Mouse (Mus musculus): ENCODE measurements around the gene Bfar. TPM values are rescaled to one million over a fixed set of nuclear protein-coding genes. Genes with fewer than 3 reads are reported as not detected.
"Not testable (repeated sequence)": the region's sequence is repeated elsewhere in the genome, so short reads cannot be mapped to it uniquely, and the experiment has no call there.

The Bfar gene
- 50.9 and 52.2 TPM in 2 replicates for polyA plus RNA-seq (2015; fragmentation: Nextera tagmentation; extraction: Ambion mirVana)

DNA sequence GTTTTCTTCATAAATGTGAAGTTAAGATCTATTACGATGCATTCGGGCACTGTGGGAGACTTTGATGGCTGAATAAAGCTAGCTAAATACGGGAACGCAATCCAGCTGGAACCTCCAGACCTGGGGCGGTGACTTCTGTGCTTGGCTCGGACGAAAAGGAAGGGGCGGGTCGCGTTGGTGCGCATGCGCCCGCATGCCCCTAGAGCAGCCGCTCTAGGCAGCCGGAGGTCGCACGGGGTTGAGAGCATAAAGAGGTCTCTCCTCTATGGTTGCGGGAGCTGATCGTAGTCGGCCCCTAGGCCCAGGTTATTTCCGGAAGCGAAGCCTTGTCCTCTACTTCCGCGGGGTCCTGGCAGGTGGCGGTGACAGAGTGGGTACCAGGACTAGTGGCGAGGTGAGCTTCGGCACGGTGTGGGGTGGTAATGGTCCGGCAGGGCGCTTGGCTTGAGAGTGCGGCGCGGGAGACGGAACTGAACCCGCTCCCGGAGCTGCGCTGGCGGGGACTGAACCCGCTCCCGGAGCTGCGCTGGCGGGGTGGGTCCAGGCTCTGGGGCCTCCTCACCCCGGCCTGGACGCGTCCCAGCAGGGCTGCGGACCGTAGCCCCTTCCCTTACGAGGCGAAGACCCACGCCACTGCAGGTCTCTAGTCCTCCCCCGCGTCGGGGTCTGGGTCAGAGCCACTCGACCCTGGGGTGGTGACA lies at the start of gene Bfar, which contains the start of gene 3110001I22Rik:
Gene Bfar, plus strand, starts transcription at position 174 of the 701 bp plus-strand sequence.
Gene 3110001I22Rik, plus strand, starts transcription at position 245 of the 701 bp plus-strand sequence.
- peak within 1 kb of the TSS; percentile 89 for H3K9ac ChIP-seq (ENCODE audit: low read depth, low read length)
- no peaks in the 10 kb centered on the region for H3K27me3 ChIP-seq (replicated peaks; ENCODE audit: control insufficient read depth, insufficient read depth, low read length)
- peak within 1 kb of the TSS; percentile 83 for H3K4me3 ChIP-seq (ENCODE audit: low read length)
- H3K4me1 ChIP-seq (ENCODE audit: control insufficient read depth, insufficient read depth, low read depth, low read length) = peaks cover 17% of the 10 kb centered on the region
- peak; percentile 94 for ATAC-seq
- under 1% methylated on average over 53 of the region's 54 CpGs for WGBS
- peak within 1 kb of the TSS; percentile 89 for H3K4me2 ChIP-seq (ENCODE audit: low read length)
- H3K9me3 ChIP-seq (ENCODE audit: control insufficient read depth, low read length) = no peaks in the 10 kb centered on the region
- H3K36me3 ChIP-seq (ENCODE audit: control insufficient read depth, insufficient read depth, low read length) = no peaks in the 10 kb centered on the region
- H3K27ac ChIP-seq (ENCODE audit: low read depth, low read length) = peak within 1 kb of the TSS; percentile 85

DNA sequence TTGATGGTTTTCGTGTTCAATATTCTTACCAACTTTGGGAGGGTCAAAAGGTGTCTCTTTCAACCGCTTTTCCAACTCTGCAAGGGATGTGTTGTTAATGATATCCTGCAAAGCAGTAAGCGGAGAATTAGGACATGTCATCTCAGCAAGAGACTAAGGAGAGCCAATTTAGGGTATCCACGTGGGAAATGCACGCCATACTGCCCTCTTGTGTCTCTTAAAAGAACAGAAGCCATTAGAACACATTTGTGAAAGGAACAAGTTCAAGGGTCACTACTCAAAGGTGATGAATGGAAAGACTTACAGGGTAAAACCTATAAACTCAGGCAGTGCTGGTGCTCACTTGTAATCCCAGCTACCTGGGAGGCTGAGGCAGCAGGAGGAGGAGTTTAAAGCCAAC lies 43.3 kb upstream of the Bfar start:
- ATAC-seq = no peak
- Histone ChIP-seq H3K27me3 (replicated peaks; ENCODE audit: control insufficient read depth, insufficient read depth, low read length) (no peaks in the 10 kb centered on the region), H3K4me2 (ENCODE audit: low read length) (no peak overlapping the region), H3K4me3 (ENCODE audit: low read length) (no peak overlapping the region), H3K9me3 (ENCODE audit: control insufficient read depth, low read length) (no peaks in the 10 kb centered on the region), H3K4me1 (ENCODE audit: control insufficient read depth, insufficient read depth, low read depth, low read length) (no peaks in the 10 kb centered on the region), H3K36me3 (ENCODE audit: control insufficient read depth, insufficient read depth, low read length) (peaks cover 12% of the 10 kb centered on the region; the same call in 1 of the 2 replicates), H3K27ac (ENCODE audit: low read depth, low read length) (no peak overlapping the region), H3K9ac (ENCODE audit: low read depth, low read length) (no peak overlapping the region)
- 45% methylated on average over 5 of the region's 5 CpGs for WGBS

DNA sequence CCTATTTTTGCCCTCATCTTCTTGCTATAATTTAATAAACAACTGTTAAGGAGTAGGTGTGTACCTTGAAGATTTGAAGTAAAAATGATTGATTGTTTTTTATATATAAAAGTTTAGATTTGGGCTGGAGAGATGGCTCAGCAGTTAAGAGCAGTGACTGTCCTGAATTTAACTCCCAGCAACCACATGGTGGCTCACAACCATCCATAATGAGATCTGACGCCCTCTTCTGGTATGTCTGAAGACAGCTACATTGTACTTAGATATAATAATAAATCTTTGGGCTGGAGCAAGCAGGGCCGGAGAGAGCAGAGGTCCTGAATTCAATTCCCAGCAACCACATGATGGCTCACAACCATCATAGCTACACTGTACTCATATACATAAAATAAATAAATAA lies 33.5 kb upstream of the Bfar start:
- H3K4me2 ChIP-seq (ENCODE audit: low read length); H3K9me3 ChIP-seq (ENCODE audit: control insufficient read depth, low read length); H3K9ac ChIP-seq (ENCODE audit: low read depth, low read length); H3K27me3 ChIP-seq (replicated peaks; ENCODE audit: control insufficient read depth, insufficient read depth, low read length); H3K4me3 ChIP-seq (ENCODE audit: low read length); ATAC-seq; H3K36me3 ChIP-seq (ENCODE audit: control insufficient read depth, insufficient read depth, low read length); H3K27ac ChIP-seq (ENCODE audit: low read depth, low read length); H3K4me1 ChIP-seq (ENCODE audit: control insufficient read depth, insufficient read depth, low read depth, low read length): not testable (repeated sequence)
- 33% methylated on average over 2 of the region's 2 CpGs for WGBS

DNA sequence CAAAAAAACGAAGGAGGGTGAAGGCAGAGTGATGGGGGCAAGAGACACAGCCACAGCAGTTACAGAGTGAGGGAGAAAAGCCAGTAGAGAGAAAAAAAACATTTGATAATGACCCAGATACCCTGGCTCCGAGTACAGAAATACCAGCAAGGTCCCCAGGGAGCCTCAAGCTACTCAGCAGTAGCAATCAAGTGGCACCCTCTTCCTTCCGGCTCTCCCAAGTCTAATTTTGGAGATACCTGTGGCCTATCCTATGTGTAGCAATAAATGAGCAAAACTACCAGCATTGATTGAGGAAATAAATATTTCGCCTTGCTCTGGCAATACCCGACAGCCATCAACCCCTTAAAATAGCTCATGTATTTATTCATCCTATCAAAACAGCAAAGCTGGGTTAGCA lies 32.1 kb upstream of the Bfar start:
- H3K4me2 ChIP-seq (ENCODE audit: low read length) = no peak overlapping the region
- H3K27ac ChIP-seq (ENCODE audit: low read depth, low read length) = no peak overlapping the region
- H3K36me3 ChIP-seq (ENCODE audit: control insufficient read depth, insufficient read depth, low read length) = peaks cover 3% of the 10 kb centered on the region
- H3K4me3 ChIP-seq (ENCODE audit: low read length) = no peak overlapping the region
- WGBS = 82% methylated on average over 5 of the region's 5 CpGs
- no peak for ATAC-seq
- H3K9ac ChIP-seq (ENCODE audit: low read depth, low read length) = no peak overlapping the region
- H3K4me1 ChIP-seq (ENCODE audit: control insufficient read depth, insufficient read depth, low read depth, low read length) = no peaks in the 10 kb centered on the region
- no peaks in the 10 kb centered on the region for H3K27me3 ChIP-seq (replicated peaks; ENCODE audit: control insufficient read depth, insufficient read depth, low read length)
- no peaks in the 10 kb centered on the region for H3K9me3 ChIP-seq (ENCODE audit: control insufficient read depth, low read length)

DNA sequence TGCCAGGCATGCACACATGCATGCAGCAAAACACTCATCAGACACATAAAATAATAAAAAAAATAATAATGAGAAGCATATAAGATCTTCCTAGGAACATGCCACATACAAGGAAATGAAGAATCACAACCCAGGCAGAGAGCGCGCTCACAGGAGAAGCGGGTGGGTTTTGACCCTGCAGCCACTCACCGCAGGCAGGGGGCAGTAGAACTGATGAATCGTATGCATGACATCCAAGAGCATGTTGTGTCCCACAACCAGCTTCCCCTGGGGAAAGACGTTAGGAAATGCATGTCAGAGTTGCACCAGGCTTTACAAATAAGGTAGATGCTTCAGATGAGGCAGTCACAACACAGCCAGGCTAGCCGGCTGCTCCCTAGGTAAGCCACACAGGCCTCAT lies 31.6 kb upstream of the Bfar start:
- Histone ChIP-seq H3K9ac (ENCODE audit: low read depth, low read length) (no peak overlapping the region), H3K4me3 (ENCODE audit: low read length) (no peak overlapping the region), H3K4me2 (ENCODE audit: low read length) (no peak overlapping the region), H3K36me3 (ENCODE audit: control insufficient read depth, insufficient read depth, low read length) (peaks cover 3% of the 10 kb centered on the region), H3K27me3 (replicated peaks; ENCODE audit: control insufficient read depth, insufficient read depth, low read length) (no peaks in the 10 kb centered on the region), H3K4me1 (ENCODE audit: control insufficient read depth, insufficient read depth, low read depth, low read length) (no peaks in the 10 kb centered on the region), H3K27ac (ENCODE audit: low read depth, low read length) (no peak overlapping the region), H3K9me3 (ENCODE audit: control insufficient read depth, low read length) (no peaks in the 10 kb centered on the region)
- no peak for ATAC-seq
- WGBS = 82% methylated on average over 7 of the region's 7 CpGs

DNA sequence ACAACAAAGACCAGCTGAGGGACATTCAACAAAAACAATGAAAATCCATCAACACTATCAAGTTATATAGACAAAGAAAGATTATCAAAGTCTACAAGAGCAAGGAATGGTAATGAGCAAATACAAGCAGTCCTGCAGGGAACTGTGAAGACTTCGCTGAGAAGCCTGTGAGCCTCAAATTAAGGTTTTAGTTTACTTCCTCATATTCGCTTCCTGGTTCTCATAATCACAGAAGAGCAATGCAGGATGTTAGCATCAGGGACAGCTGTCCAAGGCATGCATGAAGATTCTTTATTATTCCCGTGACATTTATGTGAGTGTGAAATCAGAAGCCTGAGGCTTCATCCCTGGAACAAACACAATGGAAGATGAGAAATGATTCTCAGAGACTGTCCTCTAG lies 27.2 kb upstream of the Bfar start:
- H3K36me3 ChIP-seq (ENCODE audit: control insufficient read depth, insufficient read depth, low read length) = no peaks in the 10 kb centered on the region; the same call in 1 of the 2 replicates
- no peak overlapping the region for H3K27ac ChIP-seq (ENCODE audit: low read depth, low read length)
- no peaks in the 10 kb centered on the region for H3K4me1 ChIP-seq (ENCODE audit: control insufficient read depth, insufficient read depth, low read depth, low read length)
- ATAC-seq = no peak
- no peaks in the 10 kb centered on the region for H3K9me3 ChIP-seq (ENCODE audit: control insufficient read depth, low read length)
- H3K27me3 ChIP-seq (replicated peaks; ENCODE audit: control insufficient read depth, insufficient read depth, low read length) = no peaks in the 10 kb centered on the region
- H3K9ac ChIP-seq (ENCODE audit: low read depth, low read length) = no peak overlapping the region
- H3K4me3 ChIP-seq (ENCODE audit: low read length) = no peak overlapping the region
- 90% methylated on average over 3 of the region's 3 CpGs for WGBS
- no peak overlapping the region for H3K4me2 ChIP-seq (ENCODE audit: low read length)

DNA sequence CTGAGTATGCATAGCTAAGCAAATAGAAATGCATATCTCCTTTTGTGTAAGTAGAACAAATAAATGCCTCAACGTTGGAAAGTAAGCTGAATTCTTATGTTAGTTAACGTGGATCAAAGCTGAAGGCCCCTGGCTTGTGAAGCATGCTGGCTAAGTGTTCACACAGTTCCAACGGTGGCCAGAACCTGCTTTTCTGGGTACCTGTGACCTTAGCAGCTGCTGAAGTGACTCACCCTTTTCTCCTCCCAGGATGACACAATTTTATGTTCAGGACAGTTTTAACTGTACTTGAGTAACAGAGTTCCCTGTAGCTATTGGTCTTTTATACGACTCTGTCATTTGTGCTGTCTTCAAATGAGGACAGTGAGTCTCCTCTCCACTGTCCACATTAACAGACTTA lies 25.7 kb upstream of the Bfar start:
- Histone ChIP-seq H3K9ac (ENCODE audit: low read depth, low read length) (no peak overlapping the region), H3K4me3 (ENCODE audit: low read length) (no peak overlapping the region), H3K4me2 (ENCODE audit: low read length) (no peak overlapping the region), H3K4me1 (ENCODE audit: control insufficient read depth, insufficient read depth, low read depth, low read length) (no peaks in the 10 kb centered on the region), H3K27me3 (replicated peaks; ENCODE audit: control insufficient read depth, insufficient read depth, low read length) (no peaks in the 10 kb centered on the region), H3K9me3 (ENCODE audit: control insufficient read depth, low read length) (no peaks in the 10 kb centered on the region), H3K27ac (ENCODE audit: low read depth, low read length) (no peak overlapping the region), H3K36me3 (ENCODE audit: control insufficient read depth, insufficient read depth, low read length) (peaks cover 8% of the 10 kb centered on the region)
- 88% methylated on average over 4 of the region's 4 CpGs for WGBS
- no peak for ATAC-seq

DNA sequence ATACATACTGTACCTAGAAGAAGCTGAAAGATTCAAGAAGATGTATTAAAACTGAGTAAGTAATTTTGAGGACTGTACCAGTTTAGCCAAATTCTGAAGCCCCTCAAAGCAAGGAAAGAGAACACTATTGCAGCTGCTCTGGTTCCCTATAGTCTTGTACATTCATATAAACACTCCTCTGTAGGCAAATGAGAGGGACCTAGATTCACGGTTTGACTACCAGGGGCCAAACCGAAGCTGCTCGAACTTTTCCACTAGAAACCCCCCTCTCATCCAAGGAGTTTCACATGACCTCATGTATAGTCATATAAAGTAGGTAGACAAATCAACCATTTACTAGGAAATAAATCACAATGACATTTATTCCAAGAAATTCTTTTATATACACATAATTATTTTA lies 12.8 kb upstream of the Bfar start:
- H3K4me3 ChIP-seq (ENCODE audit: low read length) = no peak overlapping the region
- no peaks in the 10 kb centered on the region for H3K9me3 ChIP-seq (ENCODE audit: control insufficient read depth, low read length)
- no peaks in the 10 kb centered on the region for H3K4me1 ChIP-seq (ENCODE audit: control insufficient read depth, insufficient read depth, low read depth, low read length)
- ATAC-seq = no peak
- H3K27me3 ChIP-seq (replicated peaks; ENCODE audit: control insufficient read depth, insufficient read depth, low read length) = no peaks in the 10 kb centered on the region
- no peak overlapping the region for H3K27ac ChIP-seq (ENCODE audit: low read depth, low read length)
- no peak overlapping the region for H3K4me2 ChIP-seq (ENCODE audit: low read length)
- WGBS = 96% methylated on average over 3 of the region's 3 CpGs
- H3K36me3 ChIP-seq (ENCODE audit: control insufficient read depth, insufficient read depth, low read length) = peaks cover 2% of the 10 kb centered on the region; the same call in 1 of the 2 replicates
- no peak overlapping the region for H3K9ac ChIP-seq (ENCODE audit: low read depth, low read length)

DNA sequence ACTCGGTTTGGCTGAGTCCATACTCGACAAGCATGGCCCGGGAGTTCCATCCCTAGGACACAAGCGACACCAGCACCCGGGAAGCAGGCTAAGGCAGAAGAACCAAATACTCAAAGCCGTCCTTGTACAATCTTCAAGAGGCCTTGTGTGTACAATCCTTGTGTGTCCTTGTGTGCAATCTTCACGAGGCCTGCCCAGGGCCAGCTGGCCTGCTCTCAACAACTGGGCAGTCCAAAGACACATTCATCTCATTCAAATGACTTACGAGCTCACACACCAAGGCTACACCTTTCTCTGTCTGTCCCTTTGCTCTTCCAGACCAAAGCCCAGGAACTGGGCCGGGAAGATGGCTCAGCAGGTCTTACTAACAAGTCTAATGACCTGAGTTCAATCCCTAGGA lies 10.9 kb upstream of the Bfar start:
- Histone ChIP-seq H3K36me3 (ENCODE audit: control insufficient read depth, insufficient read depth, low read length) (peaks cover 2% of the 10 kb centered on the region; the same call in 1 of the 2 replicates), H3K4me1 (ENCODE audit: control insufficient read depth, insufficient read depth, low read depth, low read length) (no peaks in the 10 kb centered on the region), H3K4me2 (ENCODE audit: low read length) (no peak overlapping the region), H3K9me3 (ENCODE audit: control insufficient read depth, low read length) (no peaks in the 10 kb centered on the region), H3K9ac (ENCODE audit: low read depth, low read length) (no peak overlapping the region), H3K27ac (ENCODE audit: low read depth, low read length) (no peak overlapping the region), H3K4me3 (ENCODE audit: low read length) (no peak overlapping the region), H3K27me3 (replicated peaks; ENCODE audit: control insufficient read depth, insufficient read depth, low read length) (no peaks in the 10 kb centered on the region)
- no peak for ATAC-seq
- 95% methylated on average over 9 of the region's 9 CpGs for WGBS
